ENCODE assay signal across 8 mouse cellular contexts in the genomic region with DNA sequence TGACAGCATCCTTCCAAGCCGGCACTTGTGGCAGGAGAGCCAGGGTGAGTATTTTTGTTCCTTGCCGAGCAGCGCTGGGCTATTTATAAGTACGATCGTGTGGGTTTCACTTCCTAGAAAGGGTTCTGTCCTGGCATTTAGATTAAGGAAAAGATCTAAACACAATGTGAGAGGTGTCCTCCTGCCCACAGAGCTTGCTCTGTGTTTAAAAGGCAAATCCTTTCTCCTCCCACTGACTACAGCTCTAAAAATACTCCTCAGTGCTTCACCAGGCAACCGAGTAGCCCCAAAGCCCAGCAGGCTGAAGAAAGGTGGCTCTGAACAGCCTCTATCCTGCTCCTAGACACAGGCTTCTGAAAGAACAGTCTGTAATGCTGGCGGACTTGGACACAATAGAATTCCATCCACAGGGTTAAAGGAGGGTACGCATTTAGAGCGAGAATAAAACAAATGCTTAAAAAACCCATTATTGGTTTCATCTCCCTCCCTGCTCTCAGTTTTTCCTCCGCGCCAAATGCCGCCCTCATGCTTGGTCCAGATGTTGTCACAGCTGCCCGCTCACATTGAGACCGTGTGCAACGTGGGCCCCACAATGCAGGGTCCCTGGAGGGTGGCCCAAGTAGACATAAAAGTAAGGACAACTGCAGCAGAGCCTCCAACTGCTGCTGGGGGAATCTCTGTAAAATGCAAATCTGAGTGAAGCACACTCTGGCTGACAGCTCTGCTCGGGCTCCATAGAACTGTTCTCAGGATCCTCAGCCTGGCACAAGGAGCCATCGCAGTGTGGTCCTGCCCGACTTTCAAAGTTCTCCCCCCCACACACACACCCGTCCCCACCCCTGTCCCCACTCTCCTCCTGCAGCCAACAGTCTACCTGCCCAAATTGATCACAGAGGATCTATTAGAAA.
DNase-seq lines count a peak whose midpoint lies in the region; ATAC-seq and TF ChIP-seq lines count a peak whose summit lies in the region.

No protein-coding gene starts in this region.

- 32% methylated on average over 19 of the region's 19 CpGs for WGBS in embryonic facial prominence, embryonic 15.5 days
- WGBS in hindbrain, embryonic 16.5 days, result 19% methylated on average over 19 of the region's 19 CpGs
- WGBS in midbrain, postnatal 0 days, result 17% methylated on average over 19 of the region's 19 CpGs
- WGBS in kidney, adult 2 months, result 51% methylated on average over 19 of the region's 19 CpGs

- no peaks in the 10 kb centered on the region for H3K9me3 ChIP-seq in embryonic facial prominence, embryonic 15.5 days (replicated peaks)
- no peaks in the 10 kb centered on the region for H3K9me3 ChIP-seq in hindbrain, embryonic 16.5 days (ENCODE audit: control insufficient read depth, low read length)
- H3K9me3 ChIP-seq in midbrain, postnatal 0 days (ENCODE audit: low read length), result no peaks in the 10 kb centered on the region

- H3K27me3 ChIP-seq in embryonic facial prominence, embryonic 15.5 days, result peaks cover 4% of the 10 kb centered on the region; the same call in 1 of the 2 replicates
- H3K27me3 ChIP-seq in hindbrain, embryonic 16.5 days (replicated peaks; ENCODE audit: control insufficient read depth, insufficient read depth, low read length), result no peaks in the 10 kb centered on the region
- peaks cover 18% of the 10 kb centered on the region; the same call in 1 of the 2 replicates for H3K27me3 ChIP-seq in midbrain, postnatal 0 days (ENCODE audit: insufficient read depth, low read length)
- no peaks in the 10 kb centered on the region for H3K27me3 ChIP-seq in kidney, adult 2 months (replicated peaks; ENCODE audit: control insufficient read depth, insufficient read depth, low read length)

- H3K4me3 ChIP-seq in embryonic facial prominence, embryonic 15.5 days (replicated peaks), result peak overlapping the region; percentile 1; the same call in 1 of the 2 replicates
- H3K4me3 ChIP-seq in hindbrain, embryonic 16.5 days (ENCODE audit: low read length), result no peak overlapping the region
- H3K4me3 ChIP-seq in midbrain, postnatal 0 days (ENCODE audit: low read depth, low read length), result no peak overlapping the region
- H3K4me3 ChIP-seq in kidney, adult 2 months (ENCODE audit: insufficient read depth, low read depth, low read length), result no peak overlapping the region

- peak; percentile 29 for DNase-seq in layer of hippocampus, adult 9-11 months
- no peak for DNase-seq in layer of hippocampus, postnatal 10 days (ENCODE audit: low spot score in 2 of 2)
- no peak for DNase-seq in midbrain, postnatal 0 days (ENCODE audit: low spot score)
- DNase-seq in kidney, adult 2 months, result no peak
- no peak for DNase-seq in cerebellum, postnatal 25 days

- H3K36me3 ChIP-seq in embryonic facial prominence, embryonic 15.5 days, result no peaks in the 10 kb centered on the region
- no peaks in the 10 kb centered on the region for H3K36me3 ChIP-seq in hindbrain, embryonic 16.5 days (ENCODE audit: control insufficient read depth, insufficient read depth, low read length)
- no peaks in the 10 kb centered on the region for H3K36me3 ChIP-seq in midbrain, postnatal 0 days (ENCODE audit: insufficient read depth, low read length)
- no peaks in the 10 kb centered on the region for H3K36me3 ChIP-seq in kidney, adult 2 months (ENCODE audit: control insufficient read depth, insufficient read depth, low read length)

- peaks cover 29% of the 10 kb centered on the region for H3K4me1 ChIP-seq in embryonic facial prominence, embryonic 15.5 days
- H3K4me1 ChIP-seq in hindbrain, embryonic 16.5 days (ENCODE audit: control insufficient read depth, insufficient read depth, low read depth, low read length), result peaks cover 22% of the 10 kb centered on the region
- peaks cover 10% of the 10 kb centered on the region; the same call in 1 of the 2 replicates for H3K4me1 ChIP-seq in midbrain, postnatal 0 days (ENCODE audit: insufficient read depth, low read length)
- H3K4me1 ChIP-seq in kidney, adult 2 months (ENCODE audit: control insufficient read depth, insufficient read depth, low read length), result no peaks in the 10 kb centered on the region

- H3K27ac ChIP-seq in embryonic facial prominence, embryonic 15.5 days (replicated peaks), result peak overlapping the region; percentile 63
- peak overlapping the region; percentile 16 for H3K27ac ChIP-seq in hindbrain, embryonic 16.5 days (ENCODE audit: low read depth, low read length)
- H3K27ac ChIP-seq in midbrain, postnatal 0 days (ENCODE audit: low read depth, low read length), result no peak overlapping the region
- no peak overlapping the region for H3K27ac ChIP-seq in kidney, adult 2 months (ENCODE audit: insufficient read depth, low read depth, low read length)

- ATAC-seq in embryonic facial prominence, embryonic 15.5 days (ENCODE audit: insufficient number of reproducible peaks, low FRiP score, low TSS enrichment, low read depth), result peak; percentile 51; the same call in 1 of the 2 replicates
- ATAC-seq in hindbrain, embryonic 16.5 days, result no peak
- no peak for ATAC-seq in midbrain, postnatal 0 days (ENCODE audit: low FRiP score)
- no peak for ATAC-seq in activated CD4-positive, CD25-positive, alpha-beta regulatory T cell, adult 4 months

- no peak for TF ChIP-seq CTCF in midbrain, postnatal 0 days (IDR thresholded peaks at IDR 0.05)
- TF ChIP-seq CTCF in kidney, adult 2 months (conservative IDR thresholded peaks at IDR 0.05; ENCODE audit: insufficient read depth, insufficient read length, low read depth, low read length), result no peak

- no peak for TF ChIP-seq POLR2A in kidney, adult 2 months (IDR thresholded peaks at IDR 0.05; ENCODE audit: low read depth, low read length)

- H3K9ac ChIP-seq in embryonic facial prominence, embryonic 15.5 days, result no peak overlapping the region
- H3K9ac ChIP-seq in hindbrain, embryonic 16.5 days (ENCODE audit: low read depth, low read length), result peak overlapping the region; percentile 28; the same call in 1 of the 2 replicates
- H3K9ac ChIP-seq in midbrain, postnatal 0 days (replicated peaks; ENCODE audit: low read length, poor library complexity, severe bottlenecking), result 0 out of 2 replicates have a peak overlapping the region, but pooled peaks have one; percentile 13

- H3K4me2 ChIP-seq in embryonic facial prominence, embryonic 15.5 days (replicated peaks), result peak overlapping the region; percentile 32
- peak overlapping the region; percentile 33 for H3K4me2 ChIP-seq in hindbrain, embryonic 16.5 days (ENCODE audit: low read length)
- peak overlapping the region; percentile 29 for H3K4me2 ChIP-seq in midbrain, postnatal 0 days (ENCODE audit: low read depth, low read length, poor library complexity, severe bottlenecking)

Comparison
In these comparisons a context has a peak if more than half of its experiments do, and no peak if none do; other contexts are left out.
1. H3K27ac ChIP-seq: peak in embryonic facial prominence, embryonic 15.5 days (single experiment) and hindbrain, embryonic 16.5 days (single experiment); none in midbrain, postnatal 0 days (single experiment) and kidney, adult 2 months (single experiment).
2. Peak in every context shown above with its lines, with median percentiles within 50 percentile points of each other: H3K4me2 ChIP-seq.